Mouse (Mus musculus): ENCODE measurements at regions not wholly inside any gene's neighbourhood (a gene's known extent, or its start where the extent isn't known, plus 50 kb on each side); places are given as distances from the start of the nearest gene placed in this dataset.

- no peaks in the 10 kb centered on the region for H3K36me3 ChIP-seq
Measured at GRCm38 (mm10) chr7:110679916-110680315, 52.5 kb downstream of the Adm start.

GRCm38 (mm10) chr7:110682911-110683310 is 55.5 kb downstream of the Adm start:
- no peak for DNase-seq
- H3K27ac ChIP-seq, result no peak overlapping the region
- no peak for ATAC-seq (ENCODE audit: low read depth)

More at GRCm38 (mm10) chr7:110679916-110680315, 52.5 kb downstream of the Adm start:
- H3K27ac ChIP-seq, result no peak overlapping the region
- no peaks in the 10 kb centered on the region for H3K4me1 ChIP-seq (replicated peaks)
- no peak overlapping the region for H3K4me3 ChIP-seq (replicated peaks)
- WGBS (ENCODE audit: insufficient replicate concordance), result 29% methylated on average over 1 of the region's 1 CpGs
- no peak overlapping the region for H3K4me2 ChIP-seq
- H3K9ac ChIP-seq, result no peak overlapping the region
- ATAC-seq (ENCODE audit: low read depth) (no peak), DNase-seq (no peak)
- H3K27me3 ChIP-seq, result no peaks in the 10 kb centered on the region
- H3K9me3 ChIP-seq (replicated peaks), result no peaks in the 10 kb centered on the region

DNA sequence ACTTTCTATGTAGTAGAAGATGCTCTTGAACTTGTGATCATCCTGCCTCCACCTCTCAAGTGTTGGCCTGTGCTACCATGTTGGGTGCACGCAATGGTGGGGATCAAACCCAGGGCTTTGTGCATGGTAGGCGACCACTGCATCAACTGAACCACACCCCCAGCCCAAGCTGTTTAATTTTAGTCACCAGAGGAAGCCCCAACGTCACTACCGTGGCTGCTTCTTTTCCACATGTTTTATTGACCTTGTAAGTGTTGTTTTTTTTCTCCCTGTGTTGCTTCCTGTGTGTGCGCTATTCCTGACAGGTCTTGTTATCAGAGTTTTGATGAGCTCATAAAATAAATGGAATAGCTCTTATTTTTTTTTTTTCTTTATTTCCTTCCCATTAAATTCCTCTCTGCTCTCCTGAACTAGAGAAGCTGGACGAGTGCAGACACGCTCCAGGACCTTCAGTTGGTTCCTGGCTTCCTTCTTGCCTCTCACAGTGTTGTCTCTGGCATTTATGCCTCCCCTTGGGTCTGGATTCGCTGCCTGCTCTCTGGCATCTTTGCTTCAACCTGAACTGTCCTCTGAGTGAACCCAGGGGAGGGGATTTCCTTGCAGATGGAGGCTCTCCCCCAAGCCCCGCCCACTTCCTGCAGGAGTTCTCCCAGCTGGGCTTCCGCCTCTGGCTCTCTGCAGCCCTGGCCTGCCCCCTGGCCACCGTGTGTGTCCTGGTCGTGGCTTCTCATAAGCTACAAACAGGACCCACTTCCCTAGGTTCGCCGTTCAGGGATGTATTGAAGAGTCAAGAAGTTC is 61.6 kb downstream of the Adm start:
- 20% methylated on average over 14 of the region's 14 CpGs for WGBS (ENCODE audit: insufficient replicate concordance)
- no peaks in the 10 kb centered on the region for H3K4me1 ChIP-seq (replicated peaks)
- H3K27me3 ChIP-seq, result no peaks in the 10 kb centered on the region
- DNase-seq (peak; percentile 18), ATAC-seq (ENCODE audit: low read depth) (0 out of 2 replicates have a peak, but pooled peaks have one; percentile 39)
- no peak overlapping the region for H3K4me3 ChIP-seq (replicated peaks)
- no peak overlapping the region for H3K4me2 ChIP-seq
- no peak overlapping the region for H3K9ac ChIP-seq
- no peaks in the 10 kb centered on the region for H3K9me3 ChIP-seq (replicated peaks)
- H3K27ac ChIP-seq, result no peak overlapping the region
- no peaks in the 10 kb centered on the region for H3K36me3 ChIP-seq

More at GRCm38 (mm10) chr7:110682911-110683310, 55.5 kb downstream of the Adm start:
- Histone ChIP-seq H3K9me3 (replicated peaks) (no peaks in the 10 kb centered on the region), H3K36me3 (no peaks in the 10 kb centered on the region), H3K4me1 (replicated peaks) (no peaks in the 10 kb centered on the region), H3K9ac (no peak overlapping the region), H3K4me3 (replicated peaks) (no peak overlapping the region), H3K4me2 (no peak overlapping the region), H3K27me3 (no peaks in the 10 kb centered on the region)
- 60% methylated on average over 4 of the region's 4 CpGs for WGBS (ENCODE audit: insufficient replicate concordance)

DNA sequence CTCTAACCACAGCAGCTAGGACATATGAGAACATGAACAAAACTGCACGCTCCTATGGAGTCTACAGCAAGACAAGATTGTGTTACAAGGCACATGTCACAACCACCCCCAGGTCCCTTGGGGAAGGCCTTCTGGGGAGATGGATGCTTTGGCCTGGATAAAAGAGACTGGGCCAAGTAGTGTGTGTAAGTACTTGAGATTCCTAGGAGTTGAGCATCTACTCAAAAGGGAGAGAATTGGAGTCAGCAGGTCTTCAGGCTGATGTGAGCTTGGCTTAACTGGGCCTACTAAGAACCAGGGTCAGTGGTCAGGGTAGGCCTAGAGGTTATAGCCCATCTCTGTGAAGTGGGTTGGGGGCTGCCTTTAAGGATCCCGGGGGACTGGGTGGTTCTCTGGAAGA is 62.8 kb downstream of the Adm start:
- H3K4me3 ChIP-seq (replicated peaks), result no peak overlapping the region
- no peaks in the 10 kb centered on the region for H3K36me3 ChIP-seq
- no peak overlapping the region for H3K4me2 ChIP-seq
- no peaks in the 10 kb centered on the region for H3K9me3 ChIP-seq (replicated peaks)
- H3K4me1 ChIP-seq (replicated peaks), result no peaks in the 10 kb centered on the region
- no peak overlapping the region for H3K9ac ChIP-seq
- no peaks in the 10 kb centered on the region for H3K27me3 ChIP-seq
- 77% methylated on average over 2 of the region's 2 CpGs for WGBS (ENCODE audit: insufficient replicate concordance)
- no peak for DNase-seq
- ATAC-seq (ENCODE audit: low read depth), result no peak
- H3K27ac ChIP-seq, result no peak overlapping the region

GRCm38 (mm10) chr7:110690856-110691255 is 63.4 kb downstream of the Adm start:
- Histone ChIP-seq H3K9ac (no peak overlapping the region), H3K27me3 (no peaks in the 10 kb centered on the region), H3K27ac (no peak overlapping the region), H3K9me3 (replicated peaks) (no peaks in the 10 kb centered on the region), H3K4me2 (no peak overlapping the region), H3K4me1 (replicated peaks) (no peaks in the 10 kb centered on the region), H3K36me3 (no peaks in the 10 kb centered on the region), H3K4me3 (replicated peaks) (no peak overlapping the region)
- WGBS (ENCODE audit: insufficient replicate concordance), result 66% methylated on average over 9 of the region's 9 CpGs
- no peak for ATAC-seq (ENCODE audit: low read depth)
- no peak for DNase-seq

GRCm38 (mm10) chr7:110694262-110694661 is 66.8 kb downstream of the Adm start:
- DNase-seq, result no peak
- H3K4me3 ChIP-seq (replicated peaks), result no peak overlapping the region
- no peaks in the 10 kb centered on the region for H3K27me3 ChIP-seq
- H3K4me2 ChIP-seq, result no peak overlapping the region
- ATAC-seq (ENCODE audit: low read depth), result no peak
- no peaks in the 10 kb centered on the region for H3K9me3 ChIP-seq (replicated peaks)
- H3K4me1 ChIP-seq (replicated peaks), result no peaks in the 10 kb centered on the region
- 50% methylated on average over 5 of the region's 5 CpGs for WGBS (ENCODE audit: insufficient replicate concordance)
- no peak overlapping the region for H3K27ac ChIP-seq
- H3K9ac ChIP-seq, result no peak overlapping the region
- no peaks in the 10 kb centered on the region for H3K36me3 ChIP-seq

DNA sequence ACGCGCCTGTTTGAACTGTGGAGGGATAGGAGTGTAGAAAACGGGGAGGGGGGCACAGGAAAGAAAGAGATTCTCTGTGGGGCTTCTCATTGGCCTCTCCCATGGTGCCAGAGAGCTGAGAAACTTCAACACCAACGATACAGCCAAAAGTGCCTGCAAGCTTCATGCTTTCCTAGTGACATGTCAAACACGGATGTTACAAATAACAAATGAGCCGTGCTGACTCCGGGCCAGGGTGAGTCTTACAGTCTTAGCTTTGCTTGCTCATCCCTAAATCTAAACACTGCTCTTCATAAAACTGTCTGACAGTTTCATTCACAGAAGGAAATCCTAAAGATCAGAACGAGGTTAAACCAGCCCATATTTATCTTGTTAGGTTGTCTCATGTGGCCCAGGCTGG is 68.3 kb downstream of the Adm start:
- DNase-seq (no peak), ATAC-seq (ENCODE audit: low read depth) (no peak)
- no peaks in the 10 kb centered on the region for H3K36me3 ChIP-seq
- H3K9ac ChIP-seq, result no peak overlapping the region
- no peaks in the 10 kb centered on the region for H3K27me3 ChIP-seq
- WGBS (ENCODE audit: insufficient replicate concordance), result 69% methylated on average over 8 of the region's 8 CpGs
- no peaks in the 10 kb centered on the region for H3K4me1 ChIP-seq (replicated peaks)
- no peaks in the 10 kb centered on the region for H3K9me3 ChIP-seq (replicated peaks)
- no peak overlapping the region for H3K27ac ChIP-seq
- no peak overlapping the region for H3K4me3 ChIP-seq (replicated peaks)
- no peak overlapping the region for H3K4me2 ChIP-seq

DNA sequence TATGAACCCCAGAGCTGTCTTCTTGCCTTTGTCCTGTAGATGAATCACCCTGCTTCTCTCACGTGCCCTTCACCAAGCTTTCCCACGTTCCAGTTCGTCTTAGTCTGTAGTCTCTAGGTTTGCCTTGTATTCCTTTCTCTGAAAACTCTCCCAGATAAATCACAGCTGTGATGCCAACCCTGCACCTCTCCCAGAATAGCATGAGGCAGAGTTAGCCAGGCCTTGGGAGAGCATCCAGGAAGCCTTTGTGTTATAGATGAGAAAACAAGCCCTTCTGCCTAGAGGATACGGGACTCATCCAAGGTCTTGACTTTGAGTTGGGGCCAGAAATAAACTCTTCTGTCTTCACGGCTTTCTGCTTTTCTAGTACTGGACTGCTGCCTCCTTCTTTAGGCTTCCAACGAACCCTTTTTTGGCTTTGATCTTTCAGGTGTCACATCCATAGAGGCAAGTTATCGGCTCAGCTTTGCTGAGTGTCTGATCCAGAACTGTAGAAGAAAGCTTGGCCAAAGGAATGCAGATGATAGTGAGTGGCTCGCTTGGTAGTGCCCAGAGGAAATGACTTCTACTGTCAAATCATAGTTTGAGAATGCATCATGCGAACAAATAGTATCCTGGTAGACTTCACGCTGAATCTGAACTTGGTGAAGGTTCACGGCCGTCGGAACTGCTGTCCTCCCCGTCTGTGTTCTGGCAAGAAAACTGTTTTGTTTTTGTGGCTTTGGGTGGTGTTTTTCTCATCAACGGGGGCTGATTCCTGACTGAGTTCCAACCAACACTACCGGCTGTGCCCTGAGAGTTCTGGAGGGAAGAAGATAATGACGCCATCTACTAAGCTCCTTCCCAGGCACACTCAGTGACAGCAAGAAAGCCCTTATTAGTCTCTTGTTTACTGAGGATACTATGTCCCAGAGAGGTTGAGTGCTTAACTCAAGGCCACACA is 69.5 kb upstream of the Ampd3 start:
- Histone ChIP-seq H3K4me2 (no peak overlapping the region), H3K9ac (no peak overlapping the region), H3K27me3 (no peaks in the 10 kb centered on the region), H3K9me3 (replicated peaks) (no peaks in the 10 kb centered on the region), H3K36me3 (no peaks in the 10 kb centered on the region), H3K27ac (no peak overlapping the region), H3K4me3 (replicated peaks) (no peak overlapping the region), H3K4me1 (replicated peaks) (no peaks in the 10 kb centered on the region)
- WGBS (ENCODE audit: insufficient replicate concordance), result 69% methylated on average over 17 of the region's 17 CpGs
- ATAC-seq (ENCODE audit: low read depth) (no peak), DNase-seq (no peak)

- Histone ChIP-seq H3K4me2 (no peak overlapping the region), H3K27me3 (no peaks in the 10 kb centered on the region), H3K9me3 (replicated peaks) (no peaks in the 10 kb centered on the region), H3K36me3 (no peaks in the 10 kb centered on the region), H3K4me1 (replicated peaks) (no peaks in the 10 kb centered on the region), H3K27ac (no peak overlapping the region), H3K9ac (no peak overlapping the region), H3K4me3 (replicated peaks) (no peak overlapping the region)
- 74% methylated on average over 11 of the region's 11 CpGs for whole genome bisulfite sequencing (ENCODE audit: insufficient replicate concordance)
- DNase-seq (no peak), ATAC-seq (ENCODE audit: low read depth) (no peak)
Measured at GRCm38 (mm10) chr7:110699596-110699995, 68.4 kb upstream of the Ampd3 start.

DNA sequence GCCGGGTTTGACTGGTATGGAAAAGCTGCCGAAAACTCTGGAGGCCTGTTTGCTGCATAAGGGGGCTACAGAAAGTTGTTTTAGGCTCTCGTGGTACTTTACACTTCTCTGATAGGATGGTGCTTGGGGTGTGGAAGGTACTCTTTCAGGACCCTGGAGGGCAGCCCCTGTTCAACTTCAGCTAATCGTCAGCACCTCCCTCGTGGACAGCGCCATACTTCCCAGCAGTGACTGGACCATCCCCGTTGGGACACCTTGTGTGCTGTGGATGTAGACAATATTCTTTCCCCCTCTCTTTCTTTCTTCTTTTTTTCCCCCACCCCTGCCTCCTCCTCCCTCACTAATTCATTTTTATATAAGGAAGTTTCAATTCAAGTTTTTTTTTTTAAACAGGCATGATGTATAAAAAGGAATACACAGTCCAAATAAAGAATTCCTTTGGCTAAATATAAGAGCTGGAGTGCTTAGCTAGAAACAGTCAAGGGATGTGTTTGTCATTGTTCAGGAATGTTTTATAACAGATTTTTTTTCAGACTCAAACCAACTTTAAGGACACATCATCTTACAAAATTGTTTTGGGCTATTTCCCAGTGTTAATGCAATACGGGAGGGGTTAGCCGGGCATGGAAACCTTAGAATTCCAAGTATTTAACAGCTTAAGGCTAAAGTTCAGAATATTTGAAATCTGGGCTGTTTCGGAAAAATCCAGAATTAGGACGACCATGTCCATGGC is 66.2 kb upstream of the Ampd3 start:
- no peaks in the 10 kb centered on the region for H3K36me3 ChIP-seq
- ATAC-seq (ENCODE audit: low read depth) (no peak), DNase-seq (no peak)
- no peak overlapping the region for H3K4me3 ChIP-seq (replicated peaks)
- H3K27ac ChIP-seq, result no peak overlapping the region
- no peak overlapping the region for H3K9ac ChIP-seq
- no peaks in the 10 kb centered on the region for H3K27me3 ChIP-seq
- H3K4me2 ChIP-seq, result no peak overlapping the region
- H3K4me1 ChIP-seq (replicated peaks), result no peaks in the 10 kb centered on the region
- 51% methylated on average over 11 of the region's 11 CpGs for WGBS (ENCODE audit: insufficient replicate concordance)
- no peaks in the 10 kb centered on the region for H3K9me3 ChIP-seq (replicated peaks)

DNA sequence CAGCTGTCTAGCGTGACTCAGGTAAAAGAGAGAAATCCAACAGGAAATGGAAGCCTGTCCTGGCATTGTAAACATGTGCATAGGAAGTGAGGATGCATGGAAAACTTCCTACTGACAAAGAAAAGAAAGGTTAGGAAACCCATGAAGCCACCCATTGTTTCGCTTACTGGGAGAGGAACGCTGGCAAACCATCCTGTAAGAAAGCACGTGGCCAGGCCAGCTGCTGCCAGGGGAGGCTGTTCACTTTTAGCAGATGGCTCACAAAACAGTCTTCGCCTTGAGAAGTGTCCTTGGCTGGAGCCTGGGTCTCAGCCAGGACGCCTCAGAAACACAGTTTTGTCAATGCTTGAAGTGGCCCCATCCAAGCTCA is 65.6 kb upstream of the Ampd3 start:
- Histone ChIP-seq H3K9ac (no peak overlapping the region), H3K36me3 (no peaks in the 10 kb centered on the region), H3K4me1 (replicated peaks) (no peaks in the 10 kb centered on the region), H3K27me3 (no peaks in the 10 kb centered on the region), H3K4me2 (no peak overlapping the region), H3K27ac (no peak overlapping the region), H3K9me3 (replicated peaks) (no peaks in the 10 kb centered on the region), H3K4me3 (replicated peaks) (no peak overlapping the region)
- DNase-seq (no peak), ATAC-seq (ENCODE audit: low read depth) (no peak)
- WGBS (ENCODE audit: insufficient replicate concordance), result 52% methylated on average over 6 of the region's 6 CpGs
